Mouse (Mus musculus): ENCODE data around the gene Sugp2. TPM values are rescaled to one million over a fixed set of nuclear protein-coding genes. Genes with fewer than 3 reads are reported as not detected.

The Sugp2 gene
- total RNA-seq, 2 experiments from 2014 or later = 112 to 123 TPM

GRCm38 (mm10) chr8:70281001-70281400, 47.0 kb downstream of the Sugp2 start:
- DNase-seq (ENCODE audit: low spot score in 2 of 2) = peak in 1 of 2 experiments; percentile 60

- peak; percentile 67 to 82 for DNase-seq (ENCODE audit: low spot score in 2 of 2)
These were observed 48.6 kb downstream of the Sugp2 start, which contains the start of gene Homer3 for GRCm38 (mm10) chr8:70282603-70283135. TSS of gene Homer3 (plus strand) at chr8:70282827.

- DNase-seq (ENCODE audit: low spot score in 2 of 2) = no peak
These were observed 49.4 kb downstream of the Sugp2 start for GRCm38 (mm10) chr8:70283136-70284077.

- DNase-seq (ENCODE audit: low spot score in 2 of 2) = no peak
These were observed 50.4 kb downstream of the Sugp2 start for GRCm38 (mm10) chr8:70284421-70284820.

- no peak for DNase-seq (ENCODE audit: low spot score in 2 of 2)
These were observed 51.3 kb downstream of the Sugp2 start for GRCm38 (mm10) chr8:70285304-70285703.

- no peak for DNase-seq (ENCODE audit: low spot score in 2 of 2)
These were observed 52.7 kb downstream of the Sugp2 start for GRCm38 (mm10) chr8:70286737-70287136.

GRCm38 (mm10) chr8:70293988-70294405, 60.0 kb downstream of the Sugp2 start:
- DNase-seq (ENCODE audit: low spot score in 2 of 2) = peak; percentile 56 to 74

GRCm38 (mm10) chr8:70300881-70301280, 66.9 kb downstream of the Sugp2 start:
- DNase-seq (ENCODE audit: low spot score in 2 of 2) = no peak

- peak; percentile 91 to 98 for DNase-seq (ENCODE audit: low spot score in 2 of 2)
These were observed 68.4 kb downstream of the Sugp2 start, which contains the start of the genes Ddx49 and Cope for GRCm38 (mm10) chr8:70302358-70302890. TSS of gene Ddx49 (minus strand) at chr8:70302489. TSS of gene Cope (plus strand) at chr8:70302518.

GRCm38 (mm10) chr8:70302901-70303300, 68.9 kb downstream of the Sugp2 start:
- no peak for DNase-seq (ENCODE audit: low spot score in 2 of 2)

GRCm38 (mm10) chr8:70309311-70309710, 75.3 kb downstream of the Sugp2 start:
- DNase-seq (ENCODE audit: low spot score in 2 of 2) = no peak

GRCm38 (mm10) chr8:70313399-70313798, 79.4 kb downstream of the Sugp2 start:
- DNase-seq (ENCODE audit: low spot score in 2 of 2) = no peak

GRCm38 (mm10) chr8:70315624-70316510, 81.8 kb downstream of the Sugp2 start, which contains the start of gene Cers1:
TSS of gene Cers1 (plus strand) at chr8:70315775.
- peak; percentile 82 to 92 for DNase-seq (ENCODE audit: low spot score in 2 of 2)

- DNase-seq (ENCODE audit: low spot score in 2 of 2) = peak; percentile 89 to 95
These were observed 82.8 kb downstream of the Sugp2 start for GRCm38 (mm10) chr8:70316511-70317504.

GRCm38 (mm10) chr8:70317872-70318271, 83.8 kb downstream of the Sugp2 start:
- DNase-seq (ENCODE audit: low spot score in 2 of 2) = no peak

GRCm38 (mm10) chr8:70323716-70324115, 89.7 kb downstream of the Sugp2 start:
- DNase-seq (ENCODE audit: low spot score in 2 of 2) = no peak

GRCm38 (mm10) chr8:70327512-70327911, 93.5 kb downstream of the Sugp2 start:
- no peak for DNase-seq (ENCODE audit: low spot score in 2 of 2)

- no peak for DNase-seq (ENCODE audit: low spot score in 2 of 2)
These were observed 95.3 kb downstream of the Sugp2 start, which contains the start of gene Gdf1 for GRCm38 (mm10) chr8:70329124-70329834. TSS of gene Gdf1 (plus strand) at chr8:70329817.
